Mouse (Mus musculus): ENCODE results near the gene Selp. TPM values are rescaled to one million over a fixed set of nuclear protein-coding genes. Genes with fewer than 3 reads are reported as not detected.

Selp gene
- total RNA-seq (2021): under 1 TPM; 0.42 to 0.54 TPM
- long read RNA-seq, experiment 1: 0 reads
- long read RNA-seq, experiment 2, partial matches to known transcripts: 0 of 2 reads
- long read RNA-seq, experiment 2, other reads (novel, unspliced or antisense): 1 of 2 reads

DNA sequence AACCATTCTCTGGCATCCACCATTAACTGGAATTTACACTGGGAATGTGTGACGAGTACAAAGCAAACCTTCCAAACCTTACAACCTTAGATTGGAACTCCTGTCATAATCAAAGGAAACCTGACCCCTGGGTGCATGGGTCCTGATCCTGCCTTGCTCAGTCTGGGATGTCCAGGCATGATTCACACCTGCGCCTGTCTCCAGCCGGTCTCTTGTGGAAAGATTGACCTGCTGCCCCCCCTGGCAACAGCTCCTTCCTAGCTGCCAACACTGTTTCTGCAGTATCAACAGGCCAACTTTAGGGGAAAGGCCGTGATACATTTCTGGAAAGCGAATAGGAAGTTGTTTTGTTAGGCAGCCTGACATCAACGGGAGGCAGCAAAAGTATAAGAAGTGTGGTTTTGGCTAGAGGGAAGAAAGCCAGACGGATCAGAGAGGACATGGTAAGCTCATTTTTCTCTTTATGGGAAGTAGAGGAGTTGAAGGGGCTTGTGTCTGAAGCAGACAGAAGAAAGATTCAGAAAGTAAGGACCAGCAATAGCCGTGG is at the start of gene Selp:
Gene Selp (plus strand): TSS at position 318 of the 547 bp plus-strand sequence.
- intact Hi-C loops (cut with DNase I): no loop called here
- Histone ChIP-seq H3K4me3 (no peak within 1 kb of the TSS; the same call in 1 of the 2 replicates), H3K27ac (no peak within 1 kb of the TSS)
- DNase-seq: no peak
- no peak for TF ChIP-seq CTCF (IDR thresholded peaks at IDR 0.05)

DNA sequence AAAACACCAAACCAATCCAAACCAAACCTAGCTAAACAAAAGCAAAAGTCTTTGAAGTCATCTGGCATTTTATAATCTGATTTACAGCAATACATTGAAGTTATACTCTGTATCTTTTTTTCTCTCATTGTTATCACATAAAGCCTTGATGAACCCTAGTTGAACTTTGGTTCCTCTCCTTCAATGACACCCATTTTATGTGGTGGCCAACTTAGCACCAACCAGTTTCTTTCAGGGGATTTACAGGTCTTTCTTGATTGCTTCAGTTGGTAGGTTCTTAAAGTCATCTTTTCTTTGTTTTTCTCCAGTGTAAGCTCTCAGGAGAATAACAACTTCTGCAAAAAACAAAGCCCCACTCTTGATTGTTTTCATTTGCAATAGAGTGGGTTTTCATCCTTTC is 45.8 kb upstream of the Selp start:
- no peak for DNase-seq
- H3K27ac ChIP-seq: no peak overlapping the region
- no peak overlapping the region for H3K4me3 ChIP-seq
- intact Hi-C loops (cut with DNase I): no loop called here
- TF ChIP-seq CTCF (IDR thresholded peaks at IDR 0.05): no peak

DNA sequence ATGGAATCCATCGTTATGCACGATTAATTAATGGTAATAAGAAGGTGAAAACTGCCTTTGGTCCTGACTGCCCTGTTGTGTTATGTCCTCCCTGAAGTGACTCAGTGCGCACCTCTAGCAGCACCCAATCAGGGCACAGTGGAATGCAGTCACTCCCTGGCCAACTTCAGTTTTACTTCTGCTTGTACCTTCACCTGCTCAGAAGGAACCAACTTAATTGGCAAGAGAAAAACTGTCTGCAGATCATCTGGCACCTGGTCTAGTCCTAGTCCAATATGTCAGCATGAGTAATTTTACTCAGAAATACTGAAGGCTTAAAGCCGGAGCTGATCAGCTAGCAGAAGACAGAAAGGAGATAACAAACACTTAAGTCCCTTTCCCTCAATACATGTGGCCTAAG is 44.6 kb upstream of the Selp start:
- no peak for DNase-seq
- intact Hi-C loops (cut with DNase I): no loop called here
- TF ChIP-seq CTCF (IDR thresholded peaks at IDR 0.05): no peak
- Histone ChIP-seq H3K27ac (no peak overlapping the region), H3K4me3 (no peak overlapping the region)

DNA sequence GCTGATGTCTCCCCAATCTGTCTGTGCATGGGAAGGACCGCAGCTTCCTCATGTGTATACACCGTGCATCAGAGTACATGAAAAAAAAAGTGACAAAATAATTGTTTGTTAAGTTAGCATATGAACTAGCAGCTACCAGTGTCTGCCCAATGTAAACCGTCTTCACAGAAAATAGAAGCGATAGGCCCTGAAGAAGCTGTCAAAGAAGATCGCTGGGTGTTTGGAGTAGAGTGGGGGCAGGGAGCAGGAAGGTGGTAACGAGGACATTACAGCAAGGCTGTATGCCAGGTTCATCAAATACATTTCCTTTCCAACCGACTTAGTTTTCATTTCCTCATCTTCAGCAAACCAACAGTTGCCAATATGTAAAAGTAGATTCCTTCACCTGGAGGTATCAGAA is 44.0 kb upstream of the Selp start:
- TF ChIP-seq CTCF (IDR thresholded peaks at IDR 0.05): no peak
- H3K4me3 ChIP-seq: no peak overlapping the region
- no peak for DNase-seq
- intact Hi-C loops (cut with DNase I): no loop called here
- H3K27ac ChIP-seq: no peak overlapping the region

DNA sequence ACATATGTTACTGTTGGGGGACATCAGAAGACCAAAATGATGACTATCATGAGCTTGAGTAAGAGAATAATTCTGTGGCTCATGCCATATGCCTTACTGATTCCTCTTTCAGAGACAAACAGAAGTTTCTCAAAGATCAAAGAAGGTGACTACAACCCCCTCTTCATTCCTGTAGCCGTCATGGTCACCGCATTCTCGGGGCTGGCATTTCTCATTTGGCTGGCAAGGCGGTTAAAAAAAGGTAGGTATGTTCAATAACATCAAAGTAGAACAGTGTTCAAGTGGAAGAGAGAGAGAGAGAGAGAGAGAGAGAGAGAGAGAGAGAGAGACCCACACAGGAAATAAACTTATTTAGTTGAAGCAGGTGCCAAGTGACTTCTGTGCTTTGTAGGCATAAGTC is 43.1 kb upstream of the Selp start:
- no peak overlapping the region for H3K4me3 ChIP-seq
- H3K27ac ChIP-seq: no peak overlapping the region
- intact Hi-C loops (cut with DNase I): no loop called here
- TF ChIP-seq CTCF (IDR thresholded peaks at IDR 0.05): no peak
- no peak for DNase-seq

DNA sequence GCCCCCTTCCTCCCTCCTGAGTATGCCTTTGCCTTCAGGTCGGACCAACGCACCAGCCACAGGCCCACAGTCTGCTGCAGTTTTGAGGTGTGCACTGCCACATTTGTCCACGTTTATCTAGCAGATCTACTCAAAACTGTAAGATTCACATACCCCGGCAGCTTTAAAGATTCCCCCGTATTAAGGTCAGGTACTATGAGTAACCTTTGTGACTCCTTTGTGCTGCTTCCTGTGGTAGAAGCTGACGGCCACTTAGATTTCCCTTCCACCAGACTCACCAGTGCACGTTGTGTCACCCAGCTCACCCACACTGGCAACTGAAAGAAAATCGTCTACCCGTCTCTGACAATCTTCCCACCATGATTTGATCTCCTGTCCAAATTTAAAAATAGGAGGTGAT is 42.0 kb upstream of the Selp start:
- TF ChIP-seq CTCF (IDR thresholded peaks at IDR 0.05): no peak
- intact Hi-C loops (cut with DNase I): no loop called here

DNA sequence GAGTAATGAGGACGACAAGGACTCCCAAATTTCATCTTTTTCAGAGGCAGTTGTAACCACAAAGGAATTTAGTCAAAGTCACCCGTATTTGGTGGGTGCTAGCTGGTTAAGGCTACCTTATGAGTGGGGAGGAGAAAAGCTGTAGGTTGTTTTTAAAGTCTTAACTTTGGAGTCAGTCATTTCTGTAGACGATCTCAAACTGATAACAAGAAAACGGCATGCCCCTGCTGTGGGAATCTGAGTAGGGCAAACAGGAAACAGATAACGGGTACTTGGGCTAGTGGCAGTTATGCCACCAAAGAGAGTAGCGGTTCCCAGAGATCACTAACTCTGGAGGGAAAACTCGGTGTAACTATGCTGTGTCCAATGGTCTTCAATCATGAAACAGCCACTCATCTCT is 41.3 kb upstream of the Selp start:
- TF ChIP-seq CTCF (IDR thresholded peaks at IDR 0.05): no peak
- no peak overlapping the region for H3K4me3 ChIP-seq
- no peak overlapping the region for H3K27ac ChIP-seq
- no peak for DNase-seq
- intact Hi-C loops (cut with DNase I): no loop called here

More for the DNA sequence above, 42.0 kb upstream of the Selp start:
- no peak for DNase-seq
- no peak overlapping the region for H3K4me3 ChIP-seq
- H3K27ac ChIP-seq: no peak overlapping the region

DNA sequence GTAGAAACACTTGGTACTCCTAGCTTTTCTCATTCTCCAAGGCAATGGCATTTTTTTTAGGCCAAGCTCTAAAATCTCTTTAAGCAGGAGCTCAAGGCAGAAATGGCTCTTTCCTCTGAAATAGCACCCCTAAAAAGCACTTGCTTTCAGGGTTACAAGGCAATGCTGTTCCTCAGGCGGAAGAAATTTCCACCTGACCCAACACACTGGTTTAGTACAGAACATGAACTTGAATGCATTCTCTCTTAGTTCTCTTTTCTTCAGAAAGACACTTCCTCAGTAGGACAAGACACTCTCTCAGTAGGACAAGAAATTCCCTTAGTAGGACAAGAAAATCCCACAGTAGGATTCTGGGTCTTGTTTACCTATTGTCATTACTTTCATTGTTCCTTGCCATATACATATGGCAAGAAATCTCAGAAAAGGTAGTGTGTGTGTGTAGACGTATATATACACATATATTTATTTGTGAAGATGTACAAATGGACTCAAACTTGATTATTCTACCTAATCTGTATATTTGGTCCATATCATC is 40.4 kb upstream of the Selp start:
- Histone ChIP-seq H3K4me3 (no peak overlapping the region), H3K27ac (no peak overlapping the region)
- TF ChIP-seq CTCF (IDR thresholded peaks at IDR 0.05): no peak
- intact Hi-C loops (cut with DNase I): no loop called here
- DNase-seq: no peak

DNA sequence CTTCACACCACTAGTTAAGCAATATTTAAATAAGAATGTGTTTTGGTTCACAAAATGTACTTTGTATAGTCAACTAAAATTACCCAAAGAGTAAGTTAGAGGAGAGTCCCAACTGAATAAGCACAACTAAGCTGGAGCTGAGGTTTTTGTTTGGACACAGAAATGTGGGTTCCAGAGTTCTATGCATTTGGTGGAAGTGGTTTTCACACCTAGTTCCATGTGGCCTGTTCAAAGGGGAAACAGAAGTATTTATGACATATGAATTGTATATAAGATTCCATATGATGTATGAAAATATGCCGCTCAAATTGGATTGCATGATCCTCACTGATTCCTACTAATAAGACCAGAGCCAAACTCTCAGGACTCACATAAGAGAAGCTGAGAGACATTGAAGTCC is 39.6 kb upstream of the Selp start:
- Histone ChIP-seq H3K27ac (no peak overlapping the region), H3K4me3 (no peak overlapping the region)
- DNase-seq: no peak
- TF ChIP-seq CTCF (IDR thresholded peaks at IDR 0.05): no peak
- intact Hi-C loops (cut with DNase I): no loop called here

DNA sequence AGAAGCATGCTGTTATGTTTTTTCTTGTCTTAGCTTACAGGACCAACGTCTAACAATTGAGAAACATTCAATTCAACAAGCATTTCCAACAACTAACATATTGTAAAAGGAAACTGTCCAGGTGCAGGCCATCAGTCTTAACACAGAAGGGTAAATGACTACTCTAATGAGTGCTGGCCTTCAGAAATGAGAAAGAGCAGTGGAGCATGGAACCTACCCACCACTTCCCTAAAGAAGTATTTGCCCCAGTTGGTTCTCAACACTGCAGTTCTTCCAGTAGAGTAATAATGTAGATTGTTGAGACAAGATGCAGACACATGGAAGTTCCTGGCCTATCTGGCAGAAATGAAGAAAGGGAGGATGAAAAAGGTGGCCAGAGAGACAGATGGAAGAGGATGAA is 38.6 kb upstream of the Selp start:
- DNase-seq: no peak
- intact Hi-C loops (cut with DNase I): no loop called here
- TF ChIP-seq CTCF (IDR thresholded peaks at IDR 0.05): no peak
- Histone ChIP-seq H3K27ac (no peak overlapping the region), H3K4me3 (no peak overlapping the region)

DNA sequence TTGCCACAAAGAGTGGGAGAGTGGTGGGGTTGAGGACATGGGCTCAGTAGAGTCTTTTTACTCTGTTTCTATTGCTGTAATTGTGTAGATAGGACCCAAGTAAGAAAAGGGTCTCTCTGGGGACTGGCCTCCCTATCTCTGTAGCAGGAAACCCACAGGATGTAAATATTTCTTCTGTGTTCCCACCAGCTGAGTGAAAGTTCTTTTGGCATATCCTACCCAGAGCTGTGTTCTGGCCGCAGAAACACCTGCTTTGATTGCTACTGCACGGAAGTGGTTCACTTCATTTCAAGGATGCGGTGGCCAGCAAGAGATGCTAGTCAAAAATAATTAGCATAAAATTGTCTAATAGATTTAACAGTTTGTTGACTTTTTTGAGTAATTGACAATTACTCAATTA is 38.0 kb upstream of the Selp start:
- Histone ChIP-seq H3K27ac (no peak overlapping the region), H3K4me3 (no peak overlapping the region)
- DNase-seq: no peak
- intact Hi-C loops (cut with DNase I): no loop called here
- no peak for TF ChIP-seq CTCF (IDR thresholded peaks at IDR 0.05)

DNA sequence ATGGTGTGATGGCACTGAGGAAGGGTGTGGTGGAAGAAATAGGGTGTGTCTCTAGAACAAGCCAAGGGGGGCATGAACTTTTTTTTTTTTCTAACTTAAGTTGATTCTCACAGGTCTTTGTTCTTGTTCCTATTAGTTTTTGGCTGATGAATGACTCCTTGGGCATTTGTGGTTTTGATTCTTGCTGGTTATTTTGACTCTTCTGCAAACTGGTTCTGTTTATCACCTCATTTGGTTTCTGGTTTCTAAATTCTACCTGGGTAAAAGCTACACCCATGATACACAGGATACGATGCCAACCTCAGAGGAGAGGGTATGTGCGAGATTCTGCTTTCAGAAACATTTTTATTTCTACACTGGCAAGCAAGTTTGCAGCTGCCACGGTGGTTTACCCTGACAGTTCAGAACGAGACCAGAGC is 36.7 kb upstream of the Selp start:
- Histone ChIP-seq H3K27ac (no peak overlapping the region), H3K4me3 (no peak overlapping the region)
- no peak for DNase-seq
- no peak for TF ChIP-seq CTCF (IDR thresholded peaks at IDR 0.05)
- intact Hi-C loops (cut with DNase I): no loop called here

DNA sequence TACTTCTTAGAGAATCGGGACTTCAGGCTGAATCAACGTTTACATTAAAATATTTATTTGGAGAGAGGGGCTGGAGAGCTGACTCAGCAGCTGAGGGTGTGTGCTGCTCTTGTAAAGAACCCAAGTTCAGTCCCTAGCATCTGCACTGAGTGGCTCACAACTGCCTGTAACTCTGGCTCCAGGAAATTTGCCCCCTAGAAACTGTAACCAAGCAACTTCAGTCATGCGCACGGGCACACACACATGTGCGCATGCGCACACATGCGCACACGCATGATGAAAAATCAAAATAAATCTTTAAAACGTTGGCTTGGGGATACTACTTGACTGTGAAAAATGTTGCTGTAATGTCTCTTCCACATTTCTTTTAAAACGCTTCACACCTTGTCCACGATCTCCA is 36.0 kb upstream of the Selp start:
- intact Hi-C loops (cut with DNase I): no loop called here
- Histone ChIP-seq H3K27ac (no peak overlapping the region), H3K4me3 (no peak overlapping the region)
- no peak for DNase-seq
- TF ChIP-seq CTCF (IDR thresholded peaks at IDR 0.05): no peak

DNA sequence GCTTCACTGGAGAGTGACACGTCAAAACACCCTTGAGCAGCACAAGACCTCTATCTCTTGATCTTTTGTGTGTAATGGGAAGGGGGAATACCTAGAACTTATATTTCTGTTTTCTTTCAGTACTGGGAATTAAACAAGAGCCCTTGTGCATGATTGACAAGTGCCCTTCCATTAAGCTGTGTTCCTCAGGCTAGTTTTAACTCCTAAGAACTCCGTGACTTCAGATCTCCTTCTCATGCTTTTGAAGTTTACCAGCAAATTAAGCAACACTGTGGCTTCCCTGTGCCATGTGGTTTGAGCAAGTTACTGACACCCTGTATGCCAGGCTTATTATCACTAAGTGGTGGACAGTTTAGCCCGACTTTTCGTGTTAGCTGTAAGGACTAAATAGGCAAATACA is 32.0 kb upstream of the Selp start:
- no peak for DNase-seq
- no peak for TF ChIP-seq CTCF (IDR thresholded peaks at IDR 0.05)
- Histone ChIP-seq H3K27ac (no peak overlapping the region), H3K4me3 (no peak overlapping the region)
- intact Hi-C loops (cut with DNase I): no loop called here

Data from gastrocnemius, adult 2 months (tissue).